Mouse (Mus musculus): ENCODE results near the gene Wnt5b. TPM values are rescaled to one million over a fixed set of nuclear protein-coding genes. Genes with fewer than 3 reads are reported as not detected.

Gene Wnt5b
- polyA plus RNA-seq, 1 experiment = not detected

- no peaks in the 10 kb centered on the region for H3K9me3 ChIP-seq (ENCODE audit: control insufficient read depth, low read length)
- H3K36me3 ChIP-seq (ENCODE audit: control insufficient read depth) = no peaks in the 10 kb centered on the region
- TF ChIP-seq GATA1 (IDR thresholded peaks at IDR 0.05; ENCODE audit: low read length) = no peak
- peaks cover 6% of the 10 kb centered on the region for H3K4me1 ChIP-seq (ENCODE audit: control insufficient read depth)
- H3K4me3 ChIP-seq (replicated peaks) = no peak overlapping the region
- no peaks in the 10 kb centered on the region for H3K27me3 ChIP-seq (ENCODE audit: control insufficient read depth)
Observed at GRCm38 (mm10) chr6:119407818-119408217, 136.3 kb downstream of the Wnt5b start.

DNA sequence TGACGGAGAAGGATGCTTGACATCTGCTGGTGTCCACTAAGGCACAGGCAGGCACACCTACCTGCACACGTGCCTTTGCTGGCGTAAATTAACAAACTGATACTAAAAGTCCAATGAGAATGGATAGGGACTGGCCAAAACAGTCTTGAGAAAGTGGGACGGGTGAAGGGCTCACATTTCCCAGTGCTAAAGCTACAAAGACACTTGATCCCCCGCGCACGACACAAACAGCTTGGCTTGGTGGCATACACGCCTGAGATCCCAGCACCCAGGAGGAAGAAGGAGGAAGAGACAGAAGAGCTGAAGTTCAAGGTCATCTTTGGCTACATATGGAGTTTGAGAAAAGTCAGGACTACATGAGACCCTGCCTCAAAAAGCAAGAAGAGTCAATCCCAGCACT lies 137.6 kb downstream of the Wnt5b start:
- no peaks in the 10 kb centered on the region for H3K9me3 ChIP-seq (ENCODE audit: control insufficient read depth, low read length)
- peaks cover 12% of the 10 kb centered on the region for H3K4me1 ChIP-seq (ENCODE audit: control insufficient read depth)
- no peak for TF ChIP-seq TAL1 (IDR thresholded peaks at IDR 0.05; ENCODE audit: low read length)
- no peak for TF ChIP-seq GATA1 (IDR thresholded peaks at IDR 0.05; ENCODE audit: low read length)
- H3K4me3 ChIP-seq (replicated peaks) = no peak overlapping the region
- H3K27me3 ChIP-seq (ENCODE audit: control insufficient read depth) = no peaks in the 10 kb centered on the region
- no peaks in the 10 kb centered on the region for H3K36me3 ChIP-seq (ENCODE audit: control insufficient read depth)

- Histone ChIP-seq H3K4me3 (replicated peaks) (no peak overlapping the region), H3K4me1 (ENCODE audit: control insufficient read depth) (peaks cover 12% of the 10 kb centered on the region), H3K27me3 (ENCODE audit: control insufficient read depth) (no peaks in the 10 kb centered on the region), H3K36me3 (ENCODE audit: control insufficient read depth) (no peaks in the 10 kb centered on the region), H3K9me3 (ENCODE audit: control insufficient read depth, low read length) (no peaks in the 10 kb centered on the region)
- TF ChIP-seq GATA1 (IDR thresholded peaks at IDR 0.05; ENCODE audit: low read length) = no peak
- no peak for TF ChIP-seq TAL1 (IDR thresholded peaks at IDR 0.05; ENCODE audit: low read length)
Observed at GRCm38 (mm10) chr6:119405310-119405709, 138.8 kb downstream of the Wnt5b start.

DNA sequence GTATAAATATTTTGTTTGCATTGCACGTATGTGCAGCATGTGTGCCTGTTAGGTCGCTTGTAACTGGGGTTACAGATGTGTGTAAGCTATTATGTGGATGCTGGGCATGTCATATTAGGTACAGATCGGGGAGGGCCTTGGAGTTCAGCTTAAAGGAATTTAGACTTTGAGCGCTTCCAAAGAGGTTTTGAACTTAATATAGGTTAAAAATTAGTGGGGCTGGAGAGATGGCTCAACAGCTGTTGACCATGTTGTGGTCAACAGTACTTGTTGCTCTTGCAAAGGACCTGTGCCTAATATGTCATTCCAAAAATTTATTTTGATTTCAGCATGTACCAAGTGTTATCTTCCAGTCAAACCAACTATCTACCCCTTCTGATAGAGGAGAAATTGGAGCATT lies 139.3 kb downstream of the Wnt5b start:
- no peak overlapping the region for H3K4me3 ChIP-seq (replicated peaks)
- H3K9me3 ChIP-seq (ENCODE audit: control insufficient read depth, low read length) = no peaks in the 10 kb centered on the region
- H3K36me3 ChIP-seq (ENCODE audit: control insufficient read depth) = no peaks in the 10 kb centered on the region
- peaks cover 12% of the 10 kb centered on the region for H3K4me1 ChIP-seq (ENCODE audit: control insufficient read depth)
- TF ChIP-seq TAL1 (IDR thresholded peaks at IDR 0.05; ENCODE audit: low read length) = no peak
- no peak for TF ChIP-seq GATA1 (IDR thresholded peaks at IDR 0.05; ENCODE audit: low read length)
- H3K27me3 ChIP-seq (ENCODE audit: control insufficient read depth) = no peaks in the 10 kb centered on the region

- no peak overlapping the region for H3K4me3 ChIP-seq (replicated peaks)
- H3K36me3 ChIP-seq (ENCODE audit: control insufficient read depth) = no peaks in the 10 kb centered on the region
- H3K4me1 ChIP-seq (ENCODE audit: control insufficient read depth) = peaks cover 12% of the 10 kb centered on the region
- TF ChIP-seq TAL1 (IDR thresholded peaks at IDR 0.05; ENCODE audit: low read length) (no peak), GATA1 (IDR thresholded peaks at IDR 0.05; ENCODE audit: low read length) (no peak)
- no peaks in the 10 kb centered on the region for H3K9me3 ChIP-seq (ENCODE audit: control insufficient read depth, low read length)
- no peaks in the 10 kb centered on the region for H3K27me3 ChIP-seq (ENCODE audit: control insufficient read depth)
Observed at GRCm38 (mm10) chr6:119402976-119403375, 141.2 kb downstream of the Wnt5b start.

DNA sequence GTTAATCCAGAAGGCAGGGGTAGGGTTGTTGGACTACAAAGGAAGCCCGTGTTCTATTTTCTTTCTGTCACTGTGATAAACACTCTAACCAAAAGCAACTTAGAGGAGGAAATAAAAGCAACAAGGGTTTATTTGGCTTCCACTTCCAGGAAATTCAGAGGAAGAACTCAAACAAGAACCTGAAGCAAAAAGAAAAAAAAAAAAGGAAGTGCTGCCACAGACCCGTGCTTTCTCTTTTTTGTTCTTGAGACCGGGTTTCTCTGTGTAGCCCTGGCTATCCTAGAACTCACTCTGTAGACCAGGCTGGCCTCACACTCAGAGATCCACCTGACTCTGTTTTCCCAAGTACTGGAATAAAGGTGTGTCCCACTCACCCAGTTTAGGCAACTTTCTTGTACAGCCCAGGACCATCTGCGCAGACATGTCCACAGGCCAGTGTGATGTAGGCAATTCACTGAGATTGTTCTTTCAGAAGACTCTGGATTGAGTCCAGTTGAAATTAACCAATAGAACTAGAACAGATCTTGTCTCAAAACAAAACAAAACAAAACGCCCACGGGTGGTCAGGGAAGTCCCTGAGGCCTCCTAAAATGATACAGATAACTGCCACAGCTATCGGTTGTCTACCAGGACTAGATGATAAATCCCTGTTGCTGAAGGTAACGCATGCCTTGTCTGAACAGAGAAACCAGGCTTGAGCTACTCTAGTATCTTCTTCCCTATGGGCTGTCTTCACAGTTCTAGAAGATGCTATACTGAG lies 142.4 kb downstream of the Wnt5b start:
- Histone ChIP-seq H3K4me1 (ENCODE audit: control insufficient read depth) (peaks cover 12% of the 10 kb centered on the region), H3K27me3 (ENCODE audit: control insufficient read depth) (no peaks in the 10 kb centered on the region), H3K36me3 (ENCODE audit: control insufficient read depth) (no peaks in the 10 kb centered on the region), H3K9me3 (ENCODE audit: control insufficient read depth, low read length) (no peaks in the 10 kb centered on the region), H3K4me3 (replicated peaks) (no peak overlapping the region)
- no peak for TF ChIP-seq GATA1 (IDR thresholded peaks at IDR 0.05; ENCODE audit: low read length)
- no peak for TF ChIP-seq TAL1 (IDR thresholded peaks at IDR 0.05; ENCODE audit: low read length)

GRCm38 (mm10) chr6:119400649-119401048 lies 143.5 kb downstream of the Wnt5b start:
- no peaks in the 10 kb centered on the region for H3K36me3 ChIP-seq (ENCODE audit: control insufficient read depth)
- no peak overlapping the region for H3K4me3 ChIP-seq (replicated peaks)
- peaks cover 19% of the 10 kb centered on the region for H3K4me1 ChIP-seq (ENCODE audit: control insufficient read depth)
- no peaks in the 10 kb centered on the region for H3K27me3 ChIP-seq (ENCODE audit: control insufficient read depth)
- no peak for TF ChIP-seq TAL1 (IDR thresholded peaks at IDR 0.05; ENCODE audit: low read length)
- no peak for TF ChIP-seq GATA1 (IDR thresholded peaks at IDR 0.05; ENCODE audit: low read length)
- no peaks in the 10 kb centered on the region for H3K9me3 ChIP-seq (ENCODE audit: control insufficient read depth, low read length)

- TF ChIP-seq TAL1 (IDR thresholded peaks at IDR 0.05; ENCODE audit: low read length) (no peak), GATA1 (IDR thresholded peaks at IDR 0.05; ENCODE audit: low read length) (no peak)
- H3K9me3 ChIP-seq (ENCODE audit: control insufficient read depth, low read length) = no peaks in the 10 kb centered on the region
- peaks cover 25% of the 10 kb centered on the region for H3K4me1 ChIP-seq (ENCODE audit: control insufficient read depth)
- H3K27me3 ChIP-seq (ENCODE audit: control insufficient read depth) = no peaks in the 10 kb centered on the region
- H3K4me3 ChIP-seq (replicated peaks) = no peak overlapping the region
- no peaks in the 10 kb centered on the region for H3K36me3 ChIP-seq (ENCODE audit: control insufficient read depth)
Observed at GRCm38 (mm10) chr6:119399371-119399770, 144.8 kb downstream of the Wnt5b start.

- TF ChIP-seq GATA1 (IDR thresholded peaks at IDR 0.05; ENCODE audit: low read length) (no peak), TAL1 (IDR thresholded peaks at IDR 0.05; ENCODE audit: low read length) (no peak)
- Histone ChIP-seq H3K9me3 (ENCODE audit: control insufficient read depth, low read length) (no peaks in the 10 kb centered on the region), H3K4me3 (replicated peaks) (no peak overlapping the region), H3K27me3 (ENCODE audit: control insufficient read depth) (no peaks in the 10 kb centered on the region), H3K36me3 (ENCODE audit: control insufficient read depth) (no peaks in the 10 kb centered on the region), H3K4me1 (ENCODE audit: control insufficient read depth) (peaks cover 13% of the 10 kb centered on the region)
Observed at GRCm38 (mm10) chr6:119396309-119396634, 147.9 kb downstream of the Wnt5b start.
